Mouse (Mus musculus) left cerebral cortex, postnatal 14 days (tissue): ENCODE results near the gene Dnajc24. TPM values are rescaled to one million over a fixed set of nuclear protein-coding genes. Genes with fewer than 3 reads are reported as not detected.

Experiments
- DNase-seq, 2 experiments: peaks; one replicate each; pipeline ENCODE4 v3.0.0; 2021 to 2022; ENCODE audit warnings: low spot score in 2 of 2, mixed read lengths in 1 of 2
- intact Hi-C: fragments of 180-260 bp; cut with DNase I; formaldehyde crosslinking; loops from one replicate; pipeline ENCODE4 v1.15.1; 2025
- long read RNA-seq, 2 experiments: library from polyadenylated mRNA; stranded (forward); transcript quantifications; one replicate each; pipeline ENCODE4 v2.0.0; 2021
- total RNA-seq, 2 experiments: library from RNA; stranded (reverse); gene quantifications; 2 replicates each; pipeline ENCODE4 v1.2.3; 2021

The Dnajc24 gene
- 10 to 100 TPM; 17.3 to 19.9 TPM for total RNA-seq
- long read RNA-seq, experiment 1, transcript Dnajc24-201 (5 exons, 1,197 nt) = major isoform, 18 of 25 reads
- long read RNA-seq, experiment 1, partial matches to known transcripts = 0 of 25 reads
- long read RNA-seq, experiment 1, other reads (novel, unspliced or antisense) = 5 of 25 reads
- long read RNA-seq, experiment 2, transcript Dnajc24-201 (5 exons, 1,197 nt) = major isoform, 11 of 15 reads
- long read RNA-seq, experiment 2, partial matches to known transcripts = 0 of 15 reads
- long read RNA-seq, experiment 2, other reads (novel, unspliced or antisense) = 4 of 15 reads

DNA sequence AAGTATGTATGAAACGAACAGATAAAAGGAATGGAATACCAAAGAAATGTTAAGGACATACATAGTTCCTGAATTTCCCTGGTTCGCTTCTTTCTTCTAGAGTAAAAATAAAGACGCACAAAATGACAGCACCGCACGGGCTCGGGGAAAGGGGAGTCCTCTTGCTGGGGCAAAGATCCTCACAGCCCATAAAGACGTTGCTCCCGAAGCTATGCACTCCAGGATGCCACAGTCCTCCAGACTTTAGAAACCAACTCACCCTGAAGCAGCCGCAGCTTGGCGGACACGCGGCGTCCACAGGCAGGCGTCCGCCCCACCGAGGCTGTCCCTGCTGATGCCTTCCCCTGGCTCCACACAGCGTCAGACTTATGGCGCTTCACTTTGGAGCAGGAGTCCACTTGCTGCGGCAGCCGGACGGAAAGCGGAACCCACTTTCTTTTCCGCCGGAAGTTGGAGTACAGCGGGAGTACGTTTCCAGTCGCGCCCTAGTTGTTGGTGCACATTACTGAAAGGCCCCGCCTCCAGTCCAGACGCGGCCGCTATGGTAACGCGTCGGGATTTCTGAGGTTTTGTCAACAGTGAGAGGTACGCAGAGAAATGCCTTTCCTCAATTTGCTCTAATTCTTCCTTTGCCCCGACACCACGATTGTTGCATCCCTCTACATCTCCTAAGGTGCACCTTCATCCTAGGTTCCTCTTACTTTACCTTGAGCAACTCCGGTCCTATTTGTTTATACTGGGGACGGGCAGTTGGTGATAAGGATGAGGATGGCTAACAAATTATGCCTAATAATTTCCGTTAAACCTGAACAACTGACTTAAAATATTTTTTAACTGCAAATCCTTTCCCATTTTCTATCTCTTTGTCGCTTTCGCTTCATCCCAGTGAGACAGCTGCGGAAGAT lies at the start of gene Dnajc24:
TSS of gene Dnajc24 (minus strand) at position 715 of the 905 bp plus-strand sequence.
- DNase-seq = peak; percentile 93 to 95
- intact Hi-C loops = no loop called here

DNA sequence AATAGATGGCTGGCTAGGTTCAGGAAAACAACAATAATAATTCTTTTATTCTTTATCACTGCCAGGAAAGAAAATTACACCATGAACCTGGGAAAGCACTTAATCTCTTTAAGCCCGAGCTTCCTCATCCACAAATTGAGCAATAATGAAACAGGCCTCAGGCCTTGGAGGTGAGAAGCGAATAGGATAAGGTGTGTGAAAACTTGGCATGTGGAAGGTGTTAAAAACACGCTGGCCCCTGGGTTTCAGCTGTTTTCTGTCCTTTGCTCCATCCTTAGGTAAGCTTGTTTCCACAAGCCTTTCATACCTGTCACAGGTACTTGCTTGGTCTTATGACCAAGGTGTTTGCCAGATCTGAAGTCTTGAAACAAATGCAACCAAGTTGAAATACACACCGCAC lies 43.3 kb upstream of the Dnajc24 start:
- intact Hi-C loops = no loop called here
- DNase-seq = no peak

DNA sequence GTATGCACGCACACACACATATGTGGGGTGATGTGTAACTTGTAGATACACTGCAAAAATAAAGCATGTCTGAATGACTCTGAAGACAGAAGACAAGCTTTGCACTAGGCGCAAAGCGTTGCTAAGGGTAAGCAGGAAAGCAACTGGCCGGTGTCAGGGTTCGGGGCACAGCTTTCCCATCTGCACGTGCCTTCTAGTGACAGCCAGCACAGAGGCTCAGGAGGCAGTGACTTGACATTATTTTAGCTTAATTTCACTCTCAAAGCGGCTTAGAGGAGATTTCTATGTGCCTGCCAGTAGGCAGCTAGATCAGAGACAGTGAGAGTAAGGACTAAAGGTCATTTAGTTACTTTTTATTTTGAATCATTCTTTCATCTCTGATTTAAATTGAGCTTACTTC lies 39.1 kb upstream of the Dnajc24 start:
- DNase-seq = no peak
- intact Hi-C loops = no loop called here

- intact Hi-C loops = no loop called here
- no peak for DNase-seq
Measured at GRCm38 (mm10) chr2:106041961-106042360, 38.6 kb upstream of the Dnajc24 start.

GRCm38 (mm10) chr2:106038286-106038685 lies 34.9 kb upstream of the Dnajc24 start:
- peak; percentile 5 to 7 for DNase-seq

DNA sequence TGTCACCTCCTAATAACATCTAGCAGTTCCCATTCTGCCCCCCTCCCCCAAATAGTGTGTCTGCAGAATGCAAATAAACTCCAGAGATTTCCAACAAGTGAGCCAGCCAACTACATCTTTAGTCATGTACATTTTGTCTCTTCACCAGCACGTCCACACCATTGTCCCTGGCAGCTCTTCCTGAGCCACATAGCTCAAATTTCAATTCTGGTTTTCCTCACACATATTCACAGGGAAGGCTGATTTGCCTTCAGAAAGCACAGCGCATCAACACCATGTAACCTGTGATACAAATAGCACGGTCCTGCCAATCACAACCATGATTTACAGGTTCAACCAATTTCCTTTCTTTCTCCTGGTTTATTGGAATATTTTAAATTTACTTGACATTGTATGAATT lies 21.5 kb upstream of the Dnajc24 start:
- intact Hi-C loops = no loop called here
- DNase-seq = no peak

More at GRCm38 (mm10) chr2:106038286-106038685, 34.9 kb upstream of the Dnajc24 start:
- intact Hi-C loops = no loop called here

DNA sequence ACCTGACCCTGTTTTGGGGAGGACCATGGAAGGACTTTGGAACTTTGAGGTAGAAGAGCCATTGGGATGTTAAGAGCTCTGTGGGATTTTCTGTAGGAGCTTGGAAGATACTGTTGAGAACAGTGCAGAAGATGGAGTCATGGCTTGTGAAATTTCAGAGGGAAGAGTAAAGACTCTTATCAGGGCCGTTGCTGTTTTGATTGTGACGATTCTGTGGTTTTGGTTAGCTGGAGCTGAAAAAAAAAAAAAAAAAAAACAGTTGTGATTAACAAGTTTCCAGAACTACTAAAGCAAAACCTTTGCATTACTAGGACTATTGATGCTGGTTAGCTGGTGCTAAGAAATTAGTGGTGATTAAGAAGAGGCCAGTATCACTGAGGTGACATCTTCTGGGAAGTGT lies 5.1 kb upstream of the Dnajc24 start:
- no peak for DNase-seq
- intact Hi-C loops = no loop called here

GRCm38 (mm10) chr2:105987999-105988398 lies 15.3 kb downstream of the Dnajc24 start:
- no peak for DNase-seq
- intact Hi-C loops = no loop called here

DNA sequence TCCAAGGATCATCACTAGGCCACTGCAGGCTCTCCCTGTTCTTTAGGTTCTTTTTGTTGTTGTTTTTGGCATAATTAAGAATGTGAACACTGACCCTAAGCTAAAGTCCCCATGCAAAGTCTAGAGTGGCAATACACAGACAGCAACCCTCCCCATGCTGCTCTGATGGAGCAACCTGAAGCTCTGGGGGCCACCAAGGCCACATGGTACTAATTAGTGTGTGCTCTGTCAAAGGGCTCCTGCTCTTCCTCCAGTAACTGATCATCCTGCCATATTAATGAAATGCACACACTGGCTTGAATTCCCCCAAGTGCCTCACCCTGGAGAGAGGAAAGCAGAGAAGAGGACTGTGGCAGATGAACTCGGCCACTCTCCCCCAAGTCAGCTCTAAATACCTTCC lies 16.2 kb downstream of the Dnajc24 start:
- intact Hi-C loops = no loop called here
- no peak for DNase-seq

DNA sequence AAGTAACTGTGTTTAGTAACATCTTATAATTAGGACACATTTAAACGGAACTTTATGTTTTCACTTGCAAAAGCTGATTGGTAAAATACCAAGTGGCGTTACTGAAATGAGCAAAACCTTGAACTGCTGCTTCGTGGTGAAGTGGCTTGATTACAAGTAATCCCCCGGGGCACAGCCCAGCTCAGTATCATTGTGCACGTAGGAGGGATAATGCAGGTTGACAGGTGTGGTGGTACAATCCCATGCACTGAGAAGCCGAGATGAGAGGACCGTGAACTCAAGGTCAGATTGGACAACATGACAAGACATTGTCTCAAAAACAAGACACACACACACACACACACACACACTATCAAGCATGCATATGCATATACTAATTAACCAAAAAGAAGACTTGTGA lies 18.1 kb downstream of the Dnajc24 start:
- intact Hi-C loops = no loop called here
- no peak for DNase-seq

DNA sequence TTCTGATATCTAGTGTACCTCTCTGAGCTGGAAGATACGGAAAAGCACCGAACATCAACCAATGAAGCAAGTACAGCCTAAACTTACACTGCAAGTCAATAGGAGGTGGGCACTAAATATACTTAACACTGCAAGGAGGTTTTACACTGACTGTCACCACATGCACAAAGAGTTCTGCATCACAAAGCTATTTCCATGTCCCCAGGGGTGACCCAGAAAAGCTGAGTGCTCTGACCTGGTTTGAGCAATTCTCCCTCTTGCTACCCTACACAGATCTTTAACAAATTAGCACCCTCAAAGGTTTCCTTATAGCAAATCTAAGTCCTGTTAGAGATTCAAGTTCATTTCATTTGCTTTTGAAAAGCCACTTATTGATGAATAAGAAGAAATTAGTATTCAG lies 25.3 kb downstream of the Dnajc24 start:
- DNase-seq = no peak
- intact Hi-C loops = no loop called here

DNA sequence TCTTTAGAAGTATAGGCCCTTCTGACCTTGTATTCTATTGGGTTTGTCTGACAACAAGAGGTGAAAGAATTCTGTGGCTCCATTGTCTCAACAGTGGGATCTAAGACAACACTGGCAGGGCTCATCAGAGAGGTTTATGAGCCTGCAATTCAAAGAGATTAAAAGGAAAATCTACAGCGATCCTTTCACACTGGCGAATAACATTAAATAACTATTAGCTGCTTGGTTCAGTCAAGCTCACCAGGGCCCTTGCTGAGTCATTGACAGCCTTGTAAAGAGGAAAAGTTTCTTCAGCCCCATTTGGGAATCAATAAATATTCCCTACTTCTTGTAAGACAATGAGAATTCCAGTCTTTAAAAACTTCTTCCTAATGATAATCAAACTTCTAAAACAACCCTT lies 29.4 kb downstream of the Dnajc24 start:
- intact Hi-C loops = no loop called here
- no peak for DNase-seq

- no peak for DNase-seq
- intact Hi-C loops = no loop called here
Measured at GRCm38 (mm10) chr2:105963447-105963846, 39.9 kb downstream of the Dnajc24 start.

DNA sequence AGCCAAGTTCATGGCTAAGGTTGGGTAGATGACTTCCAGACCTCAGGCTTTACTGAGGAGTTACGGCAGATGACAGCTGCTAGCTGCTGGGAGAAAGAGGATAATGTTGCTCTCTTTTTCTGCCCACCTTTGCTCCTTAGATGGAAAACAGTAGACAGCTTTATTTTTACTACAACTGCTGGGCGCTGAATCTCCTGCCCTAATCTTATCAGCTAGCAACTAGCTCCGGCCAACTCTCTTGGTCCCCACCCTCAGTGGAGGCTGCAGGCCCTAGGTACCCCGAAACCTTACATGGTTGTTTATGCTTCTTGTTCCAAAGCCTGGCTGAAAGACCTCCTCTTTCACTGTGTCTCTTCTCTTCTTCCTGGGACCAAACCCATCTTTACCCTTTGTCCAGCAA lies 49.5 kb downstream of the Dnajc24 start:
- intact Hi-C loops = no loop called here
- DNase-seq = no peak

DNA sequence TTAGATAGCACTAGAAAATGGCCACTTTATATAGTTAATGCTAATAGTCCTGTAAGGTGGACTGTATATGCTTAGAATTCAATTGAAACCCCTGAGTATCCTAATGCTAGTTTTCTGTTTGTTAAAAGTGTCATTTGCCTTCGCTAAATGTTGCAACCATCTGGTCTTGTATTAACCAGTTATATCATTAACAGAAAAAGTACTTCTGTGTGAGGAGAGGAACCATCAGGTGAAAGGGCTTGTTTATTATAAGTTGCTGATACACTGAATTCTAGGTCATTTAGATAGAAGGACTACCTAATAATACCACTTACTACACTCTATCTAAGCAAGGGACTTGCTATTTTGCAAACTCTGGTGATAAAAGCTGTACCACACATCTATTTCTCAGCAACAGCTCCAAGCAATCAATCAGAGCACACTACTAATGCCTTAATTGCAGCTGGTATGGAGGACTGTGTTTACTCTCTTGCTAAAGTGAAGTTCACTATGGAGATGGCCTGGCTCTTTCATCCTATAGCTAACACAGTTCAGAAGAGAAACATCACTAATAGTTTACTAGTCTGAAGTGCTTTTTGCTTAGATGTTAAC lies 51.9 kb downstream of the Dnajc24 start:
- intact Hi-C loops = no loop called here
- no peak for DNase-seq

- DNase-seq = no peak
- intact Hi-C loops = no loop called here
Measured at GRCm38 (mm10) chr2:105950131-105950530, 53.2 kb downstream of the Dnajc24 start.

GRCm38 (mm10) chr2:105917623-105918346 lies 85.6 kb downstream of the Dnajc24 start:
- no peak for DNase-seq
- intact Hi-C loops = no loop called here
